Mouse (Mus musculus): ENCODE data around the gene Rnf113a2. TPM values are rescaled to one million over a fixed set of nuclear protein-coding genes. Genes with fewer than 3 reads are reported as not detected.

Rnf113a2 gene
- polyA plus RNA-seq, 1 experiment = 5.4 TPM

DNA sequence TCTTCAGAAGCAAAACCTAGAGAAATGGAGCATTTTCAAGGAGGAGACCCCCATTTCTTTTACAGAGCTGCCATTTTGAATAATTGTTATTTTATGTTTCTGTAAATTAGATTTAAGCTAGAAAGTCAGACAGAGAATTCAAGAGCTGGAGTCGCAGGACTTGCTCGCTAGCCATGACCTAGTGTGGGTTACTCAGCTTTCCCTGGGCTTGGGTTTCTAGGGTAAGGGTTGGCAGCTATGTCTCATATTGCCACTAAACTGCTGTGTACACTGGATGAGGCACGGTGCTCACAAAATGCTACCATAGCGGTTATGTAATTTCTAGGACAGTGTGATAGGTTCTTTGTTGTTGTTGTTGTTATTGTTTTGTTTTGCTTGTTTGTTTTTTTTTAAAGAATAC, 24.3 kb upstream of the Rnf113a2 start:
- Histone ChIP-seq H3K4me3 (replicated peaks; ENCODE audit: extremely low read depth, low read depth, low read length) (no peak overlapping the region), H3K4me1 (ENCODE audit: control insufficient read depth, insufficient read depth, low read length) (peaks cover 5% of the 10 kb centered on the region; the same call in 1 of the 2 replicates)
- TF ChIP-seq CTCF (IDR thresholded peaks at IDR 0.05; ENCODE audit: insufficient read depth, low read length) (no peak), POLR2A (IDR thresholded peaks at IDR 0.05; ENCODE audit: borderline replicate concordance, extremely low read depth, low read depth, low read length) (no peak)
- DNase-seq = no peak
- 94% methylated on average over 4 of the region's 4 CpGs for WGBS

DNA sequence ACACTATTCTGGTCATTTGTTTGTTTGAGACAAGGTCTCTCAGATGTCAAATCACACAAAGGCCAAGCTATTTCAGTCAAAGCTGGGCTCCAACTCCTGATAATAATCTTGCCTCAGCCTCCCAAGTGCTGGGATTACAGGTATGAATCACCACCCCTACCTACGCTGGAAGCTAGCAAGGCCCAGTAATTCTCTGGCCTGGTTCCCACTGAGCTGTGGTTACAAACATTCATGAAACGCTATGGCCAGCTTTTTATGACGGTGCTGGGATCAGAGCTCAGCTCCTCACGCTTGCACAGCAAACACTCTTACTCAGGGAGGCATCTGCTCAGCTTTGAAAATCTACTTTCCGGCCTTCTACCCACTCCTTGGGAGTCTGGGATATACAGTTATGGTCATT, 23.1 kb upstream of the Rnf113a2 start:
- 83% methylated on average over 5 of the region's 5 CpGs for WGBS
- DNase-seq = no peak
- Histone ChIP-seq H3K4me3 (replicated peaks; ENCODE audit: extremely low read depth, low read depth, low read length) (no peak overlapping the region), H3K4me1 (ENCODE audit: control insufficient read depth, insufficient read depth, low read length) (no peaks in the 10 kb centered on the region)
- TF ChIP-seq POLR2A (IDR thresholded peaks at IDR 0.05; ENCODE audit: borderline replicate concordance, extremely low read depth, low read depth, low read length) (no peak), CTCF (IDR thresholded peaks at IDR 0.05; ENCODE audit: insufficient read depth, low read length) (no peak)

DNA sequence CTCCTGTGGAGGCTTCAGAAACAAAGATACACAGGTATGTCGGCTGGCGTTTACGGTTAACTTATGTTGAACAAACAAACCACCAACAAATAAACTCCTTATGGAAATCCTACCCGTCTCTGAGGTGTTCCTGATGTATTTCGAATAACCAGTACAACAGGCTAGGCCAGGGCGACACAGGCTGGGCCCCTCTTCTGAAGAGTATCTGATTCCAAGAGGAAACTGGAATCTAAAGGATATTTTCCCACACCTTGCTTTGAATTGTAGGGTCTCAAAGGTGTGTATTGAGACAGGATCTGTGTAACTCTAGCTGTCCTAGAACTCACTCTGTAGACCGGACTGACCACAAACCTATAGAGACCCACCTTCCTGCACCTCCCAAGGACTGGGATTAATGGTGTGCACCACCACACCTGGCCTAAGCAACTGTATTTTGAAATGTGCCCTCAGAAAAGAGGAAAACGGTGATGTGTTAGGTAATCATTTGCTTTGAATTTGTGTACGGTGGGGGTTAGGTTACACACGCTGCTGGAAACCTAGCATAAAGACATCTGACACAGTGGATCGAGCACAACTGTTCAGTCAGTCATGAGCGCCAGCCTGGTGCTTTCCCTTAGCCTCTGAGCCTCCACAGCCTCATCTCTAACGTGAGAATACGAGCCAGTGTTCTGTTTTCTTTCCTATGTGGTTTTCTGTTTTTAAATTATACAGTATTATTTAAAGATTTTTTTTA, 19.9 kb upstream of the Rnf113a2 start:
- Histone ChIP-seq H3K4me3 (replicated peaks; ENCODE audit: extremely low read depth, low read depth, low read length) (no peak overlapping the region), H3K4me1 (ENCODE audit: control insufficient read depth, insufficient read depth, low read length) (no peaks in the 10 kb centered on the region)
- DNase-seq = no peak
- 85% methylated on average over 14 of the region's 14 CpGs for WGBS
- TF ChIP-seq CTCF (IDR thresholded peaks at IDR 0.05; ENCODE audit: insufficient read depth, low read length) (no peak), POLR2A (IDR thresholded peaks at IDR 0.05; ENCODE audit: borderline replicate concordance, extremely low read depth, low read depth, low read length) (no peak)

DNA sequence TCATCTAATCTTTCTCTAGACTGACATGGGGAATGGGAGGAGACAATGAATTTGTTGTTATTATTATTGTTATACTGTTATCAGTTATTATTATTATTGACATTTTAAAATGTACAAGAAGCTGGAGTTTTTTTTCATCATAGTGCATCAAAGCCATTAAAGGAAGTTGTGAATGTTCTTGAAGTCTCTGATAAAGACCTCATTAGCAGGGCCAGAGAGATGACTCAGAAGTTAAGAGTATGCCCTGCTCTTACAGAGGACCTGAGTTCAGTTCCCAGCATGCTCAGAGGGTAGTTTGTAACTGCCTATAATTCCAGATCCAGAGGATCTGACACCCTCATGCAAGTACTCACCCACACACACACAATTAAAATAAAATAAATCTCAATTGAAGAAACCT, 19.3 kb upstream of the Rnf113a2 start:
- H3K4me3 ChIP-seq (replicated peaks; ENCODE audit: extremely low read depth, low read depth, low read length) = no peak overlapping the region
- TF ChIP-seq CTCF (IDR thresholded peaks at IDR 0.05; ENCODE audit: insufficient read depth, low read length) = no peak
- TF ChIP-seq POLR2A (IDR thresholded peaks at IDR 0.05; ENCODE audit: borderline replicate concordance, extremely low read depth, low read depth, low read length) = no peak
- H3K4me1 ChIP-seq (ENCODE audit: control insufficient read depth, insufficient read depth, low read length) = no peaks in the 10 kb centered on the region
- DNase-seq = no peak

DNA sequence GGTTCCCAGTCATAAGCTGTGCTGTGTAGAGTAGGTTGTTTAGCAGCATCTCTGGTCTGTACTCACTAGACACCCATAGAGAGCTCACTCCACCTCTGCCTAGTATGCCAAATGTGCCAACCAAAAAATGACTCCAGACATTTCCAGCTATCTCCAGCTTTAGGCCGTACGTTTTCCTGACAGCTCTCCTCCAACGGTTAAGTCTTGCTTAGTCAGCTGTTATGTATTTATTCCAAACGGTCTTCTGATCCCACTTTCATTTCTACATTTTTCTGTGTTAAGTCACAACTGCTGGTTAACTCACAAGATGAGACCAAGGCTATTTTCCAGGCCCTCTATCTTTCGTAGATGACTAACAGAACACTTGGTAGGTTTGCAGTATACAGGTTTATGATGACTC, 18.4 kb upstream of the Rnf113a2 start:
- Histone ChIP-seq H3K4me3 (replicated peaks; ENCODE audit: extremely low read depth, low read depth, low read length) (no peak overlapping the region), H3K4me1 (ENCODE audit: control insufficient read depth, insufficient read depth, low read length) (no peaks in the 10 kb centered on the region)
- TF ChIP-seq POLR2A (IDR thresholded peaks at IDR 0.05; ENCODE audit: borderline replicate concordance, extremely low read depth, low read depth, low read length) (no peak), CTCF (IDR thresholded peaks at IDR 0.05; ENCODE audit: insufficient read depth, low read length) (no peak)
- DNase-seq = no peak
- WGBS = 78% methylated on average over 5 of the region's 5 CpGs

DNA sequence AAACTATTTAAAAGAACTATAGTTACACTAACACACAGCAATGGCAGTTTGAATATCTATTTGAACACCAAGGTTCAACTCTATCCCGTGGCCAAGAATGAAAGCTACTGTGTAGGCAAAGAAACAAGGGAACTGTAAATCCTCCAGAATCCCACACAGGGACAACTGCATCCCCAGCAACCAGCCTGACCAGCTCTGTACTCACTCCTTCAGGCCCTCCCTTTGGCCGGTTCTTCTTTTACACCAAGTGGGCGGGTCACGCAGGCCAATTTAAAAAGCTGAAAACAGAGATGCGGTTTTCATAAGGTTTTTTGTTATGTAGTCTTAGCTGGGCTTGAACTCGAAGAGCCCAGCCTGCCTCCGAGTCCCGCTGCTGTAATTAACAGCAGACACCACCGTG, 17.9 kb upstream of the Rnf113a2 start:
- DNase-seq = no peak

DNA sequence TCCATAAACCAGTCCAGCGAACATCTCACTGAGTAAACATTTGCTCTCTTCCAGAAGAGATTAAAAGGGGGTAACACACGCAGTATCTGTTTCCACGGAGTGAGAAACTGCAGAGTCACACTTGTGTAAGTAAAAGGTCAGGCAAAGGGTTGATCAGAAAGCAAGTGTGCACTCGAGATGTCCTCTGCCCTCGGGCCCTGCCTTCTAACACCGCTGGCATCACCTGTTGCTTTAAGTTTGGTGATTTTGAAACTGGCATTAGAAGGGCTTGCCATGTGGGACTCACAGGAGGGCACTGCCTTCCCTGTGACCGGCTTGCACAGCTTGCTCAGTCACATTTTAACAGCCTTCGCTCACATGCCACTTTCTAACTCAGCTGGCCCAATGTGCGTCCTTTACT, 17.3 kb upstream of the Rnf113a2 start:
- no peak for TF ChIP-seq CTCF (IDR thresholded peaks at IDR 0.05; ENCODE audit: insufficient read depth, low read length)
- no peak for TF ChIP-seq POLR2A (IDR thresholded peaks at IDR 0.05; ENCODE audit: borderline replicate concordance, extremely low read depth, low read depth, low read length)
- DNase-seq = no peak
- H3K4me3 ChIP-seq (replicated peaks; ENCODE audit: extremely low read depth, low read depth, low read length) = no peak overlapping the region
- no peaks in the 10 kb centered on the region for H3K4me1 ChIP-seq (ENCODE audit: control insufficient read depth, insufficient read depth, low read length)
- WGBS = 67% methylated on average over 9 of the region's 9 CpGs

More for the DNA sequence above, 17.9 kb upstream of the Rnf113a2 start:
- Histone ChIP-seq H3K4me3 (replicated peaks; ENCODE audit: extremely low read depth, low read depth, low read length) (no peak overlapping the region), H3K4me1 (ENCODE audit: control insufficient read depth, insufficient read depth, low read length) (no peaks in the 10 kb centered on the region)
- 74% methylated on average over 9 of the region's 9 CpGs for WGBS
- TF ChIP-seq POLR2A (IDR thresholded peaks at IDR 0.05; ENCODE audit: borderline replicate concordance, extremely low read depth, low read depth, low read length) = no peak
- no peak for TF ChIP-seq CTCF (IDR thresholded peaks at IDR 0.05; ENCODE audit: insufficient read depth, low read length)

DNA sequence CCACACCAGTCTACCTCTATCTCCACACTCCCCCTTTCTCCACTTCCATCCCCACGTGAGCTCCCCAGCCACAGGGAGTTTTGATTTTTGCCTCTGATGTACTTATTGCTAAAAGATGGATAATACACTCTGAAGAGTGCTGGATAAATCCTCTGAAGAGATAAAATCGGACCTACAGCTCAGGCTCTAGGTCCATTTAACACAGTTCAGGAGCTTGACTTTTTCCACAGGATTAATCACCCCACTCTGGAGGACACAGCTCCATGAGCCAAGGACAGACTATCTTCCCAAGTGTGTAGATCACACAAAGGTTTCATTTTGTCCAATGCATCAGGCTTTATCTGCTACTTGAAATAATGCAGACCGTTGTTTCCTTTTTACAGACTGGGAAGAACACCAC, 16.9 kb upstream of the Rnf113a2 start:
- H3K4me3 ChIP-seq (replicated peaks; ENCODE audit: extremely low read depth, low read depth, low read length) = no peak overlapping the region

DNA sequence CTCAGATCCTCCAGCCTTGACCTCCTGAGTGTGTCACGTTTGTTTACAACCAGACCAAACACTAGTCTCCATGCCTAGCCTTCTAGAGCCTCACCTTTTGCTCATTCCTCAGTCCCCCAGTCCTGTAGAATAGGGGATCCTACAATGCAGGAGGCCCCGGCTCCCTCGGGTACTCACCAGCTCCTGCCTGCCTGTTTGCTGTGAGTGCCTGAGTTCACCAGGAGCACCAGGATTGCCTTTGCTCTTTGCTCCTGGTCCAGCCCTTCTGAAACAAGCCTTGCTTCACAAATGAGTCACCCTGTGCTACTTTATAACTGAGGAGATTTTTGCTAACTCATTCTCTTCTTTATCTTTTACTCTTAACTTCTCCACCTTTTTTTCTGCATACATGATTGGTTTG, 16.3 kb upstream of the Rnf113a2 start:
- 48% methylated on average over 3 of the region's 3 CpGs for WGBS
- H3K4me1 ChIP-seq (ENCODE audit: control insufficient read depth, insufficient read depth, low read length) = no peaks in the 10 kb centered on the region
- TF ChIP-seq CTCF (IDR thresholded peaks at IDR 0.05; ENCODE audit: insufficient read depth, low read length) = no peak
- no peak for TF ChIP-seq POLR2A (IDR thresholded peaks at IDR 0.05; ENCODE audit: borderline replicate concordance, extremely low read depth, low read depth, low read length)
- no peak overlapping the region for H3K4me3 ChIP-seq (replicated peaks; ENCODE audit: extremely low read depth, low read depth, low read length)
- DNase-seq = no peak

More for the DNA sequence above, 16.9 kb upstream of the Rnf113a2 start:
- no peak for TF ChIP-seq POLR2A (IDR thresholded peaks at IDR 0.05; ENCODE audit: borderline replicate concordance, extremely low read depth, low read depth, low read length)
- no peaks in the 10 kb centered on the region for H3K4me1 ChIP-seq (ENCODE audit: control insufficient read depth, insufficient read depth, low read length)
- no peak for DNase-seq
- WGBS = 81% methylated on average over 3 of the region's 3 CpGs

DNA sequence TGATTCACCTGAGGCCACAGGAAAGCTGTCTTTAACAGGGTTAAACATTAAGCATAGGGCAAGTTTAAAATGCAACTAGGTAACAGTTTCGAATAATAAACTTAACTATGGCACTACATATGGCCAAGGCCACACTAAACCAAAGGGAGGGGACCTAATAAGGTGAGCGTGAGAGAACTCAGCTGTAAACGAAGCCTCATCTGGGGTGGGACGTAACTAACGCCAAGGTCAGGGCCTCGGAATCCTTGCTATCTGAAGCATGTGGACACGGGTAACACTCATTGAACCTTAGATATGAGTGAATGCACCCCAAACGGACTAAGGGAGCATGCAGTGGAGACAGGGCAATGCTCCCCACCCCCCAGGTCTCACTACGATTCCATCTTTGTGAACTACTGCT, 14.1 kb upstream of the Rnf113a2 start:
- DNase-seq = no peak

More for the DNA sequence above, 14.1 kb upstream of the Rnf113a2 start:
- no peak for TF ChIP-seq CTCF (IDR thresholded peaks at IDR 0.05; ENCODE audit: insufficient read depth, low read length)
- no peak for TF ChIP-seq POLR2A (IDR thresholded peaks at IDR 0.05; ENCODE audit: borderline replicate concordance, extremely low read depth, low read depth, low read length)
- Histone ChIP-seq H3K4me1 (ENCODE audit: control insufficient read depth, insufficient read depth, low read length) (peaks cover 2% of the 10 kb centered on the region), H3K4me3 (replicated peaks; ENCODE audit: extremely low read depth, low read depth, low read length) (no peak overlapping the region)
- 73% methylated on average over 9 of the region's 9 CpGs for WGBS
